Mouse (Mus musculus): ENCODE data around the gene Larp1. TPM values are rescaled to one million over a fixed set of nuclear protein-coding genes. Genes with fewer than 3 reads are reported as not detected.
"Not testable (repeated sequence)": the region's sequence is repeated elsewhere in the genome, so short reads cannot be mapped to it uniquely, and the experiment has no call there.

Larp1 gene
- polyA plus RNA-seq, 1 experiment from 2014 or later, result 17.2 TPM

DNA sequence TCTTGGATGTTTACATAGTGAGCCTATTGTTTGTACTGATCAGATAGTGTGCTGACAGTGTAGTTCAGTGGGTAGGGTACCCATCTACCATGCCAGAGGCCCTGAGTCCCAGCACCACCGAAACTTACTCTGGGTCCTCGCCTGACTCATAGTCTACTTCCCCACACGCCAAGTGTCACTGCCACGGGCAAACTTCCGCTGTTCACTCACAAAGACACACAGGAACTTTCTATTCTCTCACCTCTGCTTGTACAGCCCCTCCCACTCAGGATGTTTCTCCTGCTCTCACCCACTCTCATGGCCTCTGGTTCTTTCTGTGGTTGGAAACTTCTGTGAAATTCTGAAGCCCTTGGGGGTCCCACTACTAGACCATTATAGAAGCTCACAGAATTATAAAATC lies 87.3 kb downstream of the Larp1 start:
- no peaks in the 10 kb centered on the region for H3K36me3 ChIP-seq (replicated peaks)
- H3K27ac ChIP-seq (replicated peaks), result no peak overlapping the region
- DNase-seq (ENCODE audit: low spot score), result no peak
- H3K27me3 ChIP-seq (replicated peaks; ENCODE audit: low read depth, poor library complexity, severe bottlenecking), result peaks cover 40% of the 10 kb centered on the region
- WGBS, result 90% methylated on average over 5 of the region's 5 CpGs
- no peak overlapping the region for H3K4me3 ChIP-seq
- H3K4me1 ChIP-seq, result peaks cover 21% of the 10 kb centered on the region
- no peaks in the 10 kb centered on the region for H3K9me3 ChIP-seq

DNA sequence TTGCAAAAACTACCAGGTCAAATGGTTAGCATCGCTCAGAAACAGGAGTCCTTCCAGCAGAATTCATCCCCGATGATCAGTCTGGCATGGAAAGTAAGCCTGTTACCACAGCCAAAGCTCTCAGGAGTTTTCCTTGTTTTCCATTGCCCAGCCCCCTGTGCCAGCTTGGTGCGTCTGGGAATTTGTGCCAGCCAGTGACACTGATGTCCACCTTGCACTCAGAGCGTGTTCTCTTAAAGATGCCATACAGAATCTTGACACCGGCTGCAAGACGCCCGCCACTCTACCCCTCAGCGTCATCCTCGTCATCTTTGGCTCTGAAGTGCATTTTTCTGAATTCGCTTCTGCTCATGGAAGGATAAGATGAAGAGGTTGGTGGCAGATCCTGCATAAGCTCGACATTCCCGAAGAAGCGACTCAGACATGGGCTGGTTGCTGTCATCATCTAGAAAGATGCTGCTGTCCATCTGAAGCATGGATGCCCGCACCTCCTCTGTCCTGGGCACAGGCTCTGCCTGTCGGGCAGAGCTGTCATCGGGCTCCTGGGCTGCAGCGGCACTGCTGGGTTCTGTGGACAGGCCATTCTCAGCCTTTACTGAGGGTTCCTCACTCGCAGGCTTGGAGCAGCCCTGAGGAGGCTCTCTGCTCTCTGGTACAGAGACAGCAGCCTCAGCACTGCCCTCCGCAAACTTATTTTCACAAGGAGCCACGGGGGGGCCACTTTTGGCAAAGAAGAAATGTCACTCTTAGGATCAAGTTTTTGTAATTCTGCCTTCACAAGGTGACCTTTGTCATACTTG lies 88.2 kb downstream of the Larp1 start:
- H3K4me1 ChIP-seq, result peaks cover 21% of the 10 kb centered on the region
- no peak overlapping the region for H3K27ac ChIP-seq (replicated peaks)
- 53% methylated on average over 20 of the region's 20 CpGs for WGBS
- peak overlapping the region; percentile 58 for H3K4me3 ChIP-seq
- H3K27me3 ChIP-seq (replicated peaks; ENCODE audit: low read depth, poor library complexity, severe bottlenecking), result peaks cover 40% of the 10 kb centered on the region
- DNase-seq (ENCODE audit: low spot score), result no peak
- H3K9me3 ChIP-seq, result no peaks in the 10 kb centered on the region
- no peaks in the 10 kb centered on the region for H3K36me3 ChIP-seq (replicated peaks)

DNA sequence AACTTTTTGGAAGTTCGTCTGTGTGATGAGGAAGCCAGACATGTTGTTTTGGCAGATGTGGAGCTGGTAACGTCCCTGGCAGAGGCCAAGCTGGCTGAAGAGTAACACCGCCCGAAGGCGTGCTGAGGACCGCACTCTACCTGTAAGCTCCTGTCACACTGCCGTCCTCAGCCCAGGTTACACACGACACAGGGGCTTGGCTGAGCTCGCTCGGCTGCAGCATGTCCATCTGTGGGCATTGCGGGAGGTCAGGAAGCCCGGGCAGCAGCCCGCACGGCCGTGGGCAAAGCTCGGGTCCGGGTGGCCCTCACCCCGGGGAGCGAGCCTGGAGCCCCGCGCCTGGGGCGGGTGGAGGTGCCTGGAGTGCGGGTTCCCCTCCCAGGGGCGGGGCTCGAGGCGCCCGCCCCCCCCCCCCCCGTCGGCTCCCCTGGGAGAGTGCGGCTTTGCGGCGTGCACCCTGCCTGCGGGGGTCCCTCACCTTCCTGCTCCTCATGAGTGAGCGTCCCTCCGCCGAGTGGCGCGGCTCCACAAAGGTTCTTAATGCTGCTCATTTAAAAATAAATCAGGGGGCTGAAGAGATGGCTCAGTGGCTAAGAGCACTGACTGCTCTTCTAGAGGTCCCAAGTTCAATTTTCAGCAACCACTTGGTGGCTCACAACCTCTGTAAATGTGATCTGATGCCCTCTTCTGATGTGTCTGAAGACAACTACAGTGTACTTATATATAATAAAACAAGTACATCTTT lies 88.9 kb downstream of the Larp1 start:
- Histone ChIP-seq H3K27ac (replicated peaks) (no peak overlapping the region), H3K4me3 (peak overlapping the region; percentile 58), H3K27me3 (replicated peaks; ENCODE audit: low read depth, poor library complexity, severe bottlenecking) (peaks cover 40% of the 10 kb centered on the region), H3K9me3 (no peaks in the 10 kb centered on the region), H3K4me1 (peaks cover 20% of the 10 kb centered on the region), H3K36me3 (replicated peaks) (no peaks in the 10 kb centered on the region)
- DNase-seq (ENCODE audit: low spot score), result peak; percentile 33
- WGBS, result 1% methylated on average over 34 of the region's 38 CpGs

DNA sequence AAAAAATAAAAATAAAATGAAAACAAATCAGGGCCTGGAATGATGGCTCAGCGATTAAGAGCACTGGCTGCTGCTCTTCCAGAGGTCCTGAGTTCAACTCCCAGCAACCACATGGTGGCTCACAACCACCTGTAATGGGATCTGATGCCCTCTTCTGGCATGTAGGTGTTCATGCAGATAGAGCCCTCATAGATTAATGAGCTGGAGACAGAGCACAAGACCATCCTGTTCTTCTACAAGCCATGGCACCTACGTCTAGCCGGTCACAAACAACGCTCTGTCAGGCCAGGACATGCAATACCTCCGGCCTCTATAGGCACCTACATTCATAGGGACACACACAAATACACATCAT lies 89.5 kb downstream of the Larp1 start:
- H3K36me3 ChIP-seq (replicated peaks); H3K27ac ChIP-seq (replicated peaks); DNase-seq (ENCODE audit: low spot score); H3K9me3 ChIP-seq; H3K4me3 ChIP-seq: not testable (repeated sequence)
- WGBS, result 63% methylated on average over 5 of the region's 5 CpGs
- H3K27me3 ChIP-seq (replicated peaks; ENCODE audit: low read depth, poor library complexity, severe bottlenecking), result peaks cover 40% of the 10 kb centered on the region
- peaks cover 20% of the 10 kb centered on the region for H3K4me1 ChIP-seq

DNA sequence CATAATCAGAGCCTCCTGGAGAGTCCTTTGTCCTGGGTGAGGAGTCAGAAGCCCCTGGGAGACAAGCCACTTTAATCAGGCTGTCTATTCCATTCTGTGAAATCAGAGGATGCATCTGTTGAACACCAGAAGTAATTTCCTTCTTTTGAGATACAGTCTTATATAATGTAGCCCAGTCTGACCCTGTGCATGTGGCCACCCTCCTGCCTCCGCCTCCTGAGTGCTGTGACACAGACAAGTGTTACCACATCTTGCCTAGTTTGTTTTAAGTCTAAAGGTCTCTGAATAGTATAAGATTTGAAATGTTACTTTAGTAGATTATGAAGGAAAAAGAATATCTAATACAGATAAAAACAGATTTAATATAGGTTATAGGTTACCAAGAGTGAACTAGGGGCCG lies 91.1 kb downstream of the Larp1 start:
- no peaks in the 10 kb centered on the region for H3K9me3 ChIP-seq
- no peak overlapping the region for H3K4me3 ChIP-seq
- no peak overlapping the region for H3K27ac ChIP-seq (replicated peaks)
- no peaks in the 10 kb centered on the region for H3K36me3 ChIP-seq (replicated peaks)
- WGBS, result 88% methylated on average over 2 of the region's 2 CpGs
- no peak for DNase-seq (ENCODE audit: low spot score)
- H3K4me1 ChIP-seq, result peaks cover 27% of the 10 kb centered on the region
- H3K27me3 ChIP-seq (replicated peaks; ENCODE audit: low read depth, poor library complexity, severe bottlenecking), result peaks cover 40% of the 10 kb centered on the region

DNA sequence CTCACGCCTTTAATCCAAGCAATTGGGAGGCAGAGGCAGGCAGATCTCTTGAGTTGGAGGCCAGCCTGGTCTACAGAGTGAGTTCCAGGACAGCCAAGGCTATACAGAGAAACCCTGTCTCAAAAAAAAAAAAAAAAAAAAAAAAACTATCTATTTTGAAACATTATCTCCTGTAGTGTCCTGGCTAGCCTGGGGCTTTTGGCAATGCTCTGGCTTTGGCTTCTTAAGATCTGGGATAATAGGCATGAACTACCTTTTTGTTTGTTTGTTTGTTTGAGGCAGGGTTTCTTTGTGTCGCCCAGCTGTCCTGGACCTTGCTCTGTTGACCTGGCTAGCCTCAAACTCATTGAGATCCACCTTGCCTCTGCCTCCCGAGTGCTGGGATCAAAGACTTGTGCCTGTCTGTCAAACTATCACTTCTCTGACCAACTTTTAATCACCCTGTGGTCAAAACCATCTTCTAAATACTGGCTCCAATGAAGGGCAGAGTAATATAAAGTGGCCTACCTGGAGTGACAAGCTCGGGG lies 92.4 kb downstream of the Larp1 start:
- no peaks in the 10 kb centered on the region for H3K36me3 ChIP-seq (replicated peaks)
- H3K27ac ChIP-seq (replicated peaks), result no peak overlapping the region
- 79% methylated on average over 4 of the region's 4 CpGs for WGBS
- DNase-seq (ENCODE audit: low spot score), result no peak
- H3K4me1 ChIP-seq, result peaks cover 32% of the 10 kb centered on the region
- no peak overlapping the region for H3K4me3 ChIP-seq
- peaks cover 31% of the 10 kb centered on the region for H3K27me3 ChIP-seq (replicated peaks; ENCODE audit: low read depth, poor library complexity, severe bottlenecking)
- H3K9me3 ChIP-seq, result no peaks in the 10 kb centered on the region

DNA sequence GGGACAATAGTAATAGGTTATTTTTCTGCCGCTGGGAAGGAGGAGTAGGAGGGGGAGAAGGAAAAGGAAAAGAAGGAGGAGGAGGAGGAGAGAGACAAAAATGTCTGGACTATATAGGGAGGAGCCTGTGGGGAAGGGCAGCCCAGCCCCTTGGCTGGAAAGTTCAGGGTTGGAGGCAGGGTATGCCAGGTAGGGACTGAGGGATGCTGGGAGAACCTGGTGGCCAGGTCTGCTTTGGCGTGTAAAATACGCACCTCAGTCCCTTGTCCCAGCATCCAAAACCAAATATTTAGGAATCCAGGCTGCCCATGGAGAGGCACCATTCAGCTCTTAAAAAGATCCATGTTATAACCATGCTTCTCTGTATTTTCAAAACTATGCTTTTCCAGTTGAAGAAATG lies 93.3 kb downstream of the Larp1 start:
- H3K27ac ChIP-seq (replicated peaks), result no peak overlapping the region

DNA sequence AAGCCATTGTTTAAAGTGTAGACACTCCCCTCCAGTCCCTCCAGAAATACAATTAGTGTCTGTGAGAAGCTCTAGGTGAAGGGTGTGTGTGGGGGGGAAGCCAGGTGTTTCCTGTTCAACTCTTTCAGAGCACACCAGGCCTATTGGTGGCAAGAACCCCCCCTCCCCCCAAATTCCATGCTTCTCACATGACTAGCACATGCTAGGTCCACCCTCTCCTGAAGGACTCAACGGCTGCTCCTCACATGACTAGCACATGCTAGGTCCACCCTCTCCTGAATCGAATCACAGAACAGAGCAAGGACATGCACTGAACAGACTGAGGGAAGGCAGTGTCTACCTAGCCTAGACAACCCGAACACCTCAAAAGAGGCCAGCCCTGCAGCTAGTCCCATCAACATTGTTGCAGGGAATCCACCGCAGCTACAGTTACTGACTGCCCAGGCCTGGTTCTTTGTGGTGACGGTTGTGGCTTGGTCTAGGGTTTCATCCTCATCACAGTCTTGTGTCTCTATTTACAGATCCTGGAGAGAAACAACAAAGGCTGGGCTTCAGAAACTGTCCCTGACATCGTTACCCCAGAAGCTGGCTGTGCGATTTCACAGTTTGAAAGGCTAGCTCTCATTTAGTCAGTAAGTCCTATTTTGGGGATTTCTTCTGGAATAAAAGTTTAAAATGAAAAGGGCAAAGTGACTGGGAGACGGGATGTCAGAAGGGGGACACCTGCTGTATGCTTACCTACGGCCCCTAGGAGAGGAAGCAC lies 93.9 kb downstream of the Larp1 start:
- H3K4me1 ChIP-seq, result peaks cover 28% of the 10 kb centered on the region
- peaks cover 16% of the 10 kb centered on the region for H3K27me3 ChIP-seq (replicated peaks; ENCODE audit: low read depth, poor library complexity, severe bottlenecking)
- H3K9me3 ChIP-seq, result no peaks in the 10 kb centered on the region
- H3K36me3 ChIP-seq (replicated peaks), result peaks cover under 1% of the 10 kb centered on the region; the same call in 1 of the 2 replicates
- DNase-seq (ENCODE audit: low spot score), result no peak
- H3K27ac ChIP-seq (replicated peaks), result peak overlapping the region; percentile 97
- H3K4me3 ChIP-seq, result peak overlapping the region; percentile 98
- 86% methylated on average over 9 of the region's 9 CpGs for WGBS

More for the DNA sequence above, 93.3 kb downstream of the Larp1 start:
- 84% methylated on average over 3 of the region's 3 CpGs for WGBS
- Histone ChIP-seq H3K27me3 (replicated peaks; ENCODE audit: low read depth, poor library complexity, severe bottlenecking) (peaks cover 22% of the 10 kb centered on the region), H3K4me1 (peaks cover 32% of the 10 kb centered on the region), H3K36me3 (replicated peaks) (no peaks in the 10 kb centered on the region), H3K9me3 (no peaks in the 10 kb centered on the region), H3K4me3 (no peak overlapping the region)
- DNase-seq (ENCODE audit: low spot score), result no peak

DNA sequence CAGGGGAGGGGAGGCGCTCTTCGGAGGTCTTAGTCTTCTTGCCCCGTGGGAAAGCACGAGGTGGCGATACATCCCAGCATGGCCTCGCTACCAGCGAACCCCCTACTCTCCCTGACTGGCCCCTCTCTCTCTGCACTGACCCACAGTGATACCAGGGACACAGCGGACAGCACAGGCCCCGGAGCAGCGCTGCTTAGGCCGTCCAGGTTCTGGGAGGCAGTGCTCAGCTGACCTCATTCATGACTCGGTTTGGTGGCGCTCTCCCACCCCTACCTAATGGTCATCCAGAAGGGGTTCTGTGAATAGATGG lies 94.4 kb downstream of the Larp1 start:
- 49% methylated on average over 13 of the region's 13 CpGs for WGBS
- peak overlapping the region; percentile 98 for H3K4me3 ChIP-seq
- H3K4me1 ChIP-seq, result peaks cover 25% of the 10 kb centered on the region
- no peaks in the 10 kb centered on the region for H3K9me3 ChIP-seq
- no peak for DNase-seq (ENCODE audit: low spot score)
- peaks cover 10% of the 10 kb centered on the region for H3K27me3 ChIP-seq (replicated peaks; ENCODE audit: low read depth, poor library complexity, severe bottlenecking)
- H3K27ac ChIP-seq (replicated peaks), result peak overlapping the region; percentile 97
- H3K36me3 ChIP-seq (replicated peaks), result peaks cover 6% of the 10 kb centered on the region; the same call in 1 of the 2 replicates

DNA sequence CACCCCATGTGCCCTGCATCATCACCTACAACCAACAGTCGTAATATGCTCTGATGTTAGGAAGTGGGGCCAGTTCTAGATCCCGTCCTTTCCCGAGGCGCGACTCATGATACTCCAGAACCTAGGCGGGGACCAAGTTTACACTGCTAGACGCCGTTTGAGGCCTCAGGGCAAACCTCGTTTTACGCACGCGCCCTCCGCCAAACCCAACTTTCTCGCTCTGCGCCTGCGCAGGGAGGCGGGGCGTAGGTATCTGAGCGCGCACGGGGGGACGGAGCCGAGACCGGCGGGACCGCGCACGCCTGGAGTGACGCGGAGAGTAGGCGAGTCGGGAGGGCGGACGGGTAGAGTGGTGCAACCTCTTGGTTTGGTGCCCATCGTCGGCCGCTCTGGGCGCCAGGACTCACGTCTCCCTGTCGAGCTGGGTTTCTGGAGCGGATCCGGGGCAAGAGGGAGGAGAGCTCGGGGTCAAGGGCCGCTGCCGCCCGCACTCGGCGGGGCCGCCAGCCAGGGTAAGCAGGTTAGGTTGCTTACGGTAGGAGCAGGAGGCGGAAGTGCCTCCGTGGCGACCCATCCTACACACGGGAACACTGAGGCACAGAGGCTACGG lies 94.9 kb downstream of the Larp1 start, which contains the start of gene Cnot8:
TSS of gene Cnot8 (plus strand) at position 457 of the 610 bp plus-strand sequence.
- peaks cover 5% of the 10 kb centered on the region for H3K27me3 ChIP-seq (replicated peaks; ENCODE audit: low read depth, poor library complexity, severe bottlenecking)
- no peaks in the 10 kb centered on the region for H3K9me3 ChIP-seq
- H3K36me3 ChIP-seq (replicated peaks), result peaks cover 8% of the 10 kb centered on the region; the same call in 1 of the 2 replicates
- under 1% methylated on average over 55 of the region's 55 CpGs for WGBS
- peak; percentile 99 for DNase-seq (ENCODE audit: low spot score)
- H3K4me1 ChIP-seq, result peaks cover 25% of the 10 kb centered on the region
- peak within 1 kb of the TSS; percentile 97 for H3K27ac ChIP-seq (replicated peaks)
- peak within 1 kb of the TSS; percentile 98 for H3K4me3 ChIP-seq

DNA sequence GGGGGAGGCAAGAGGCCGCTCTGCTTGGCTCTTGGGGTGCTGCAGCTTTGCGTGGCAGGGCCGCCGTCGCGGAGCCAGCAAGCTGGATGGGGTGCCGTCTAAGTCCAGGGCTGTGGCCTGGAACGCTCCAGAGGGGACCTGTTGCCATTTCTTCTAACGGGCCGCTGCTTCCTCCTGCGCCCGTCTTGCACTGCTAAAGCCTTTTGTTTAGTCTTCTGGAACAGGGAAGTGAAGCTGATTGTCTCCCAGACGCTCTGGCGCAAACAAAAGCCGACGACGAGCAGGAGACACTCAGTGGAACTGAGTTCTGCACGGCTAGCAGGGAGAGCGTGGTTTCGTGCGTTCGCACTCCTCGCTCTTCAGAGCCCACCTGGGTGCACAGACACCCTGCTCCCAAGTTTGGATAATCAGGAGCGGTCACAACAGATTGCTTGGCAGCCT lies 95.5 kb downstream of the Larp1 start:
- WGBS, result under 1% methylated on average over 24 of the region's 24 CpGs
- Histone ChIP-seq H3K27me3 (replicated peaks; ENCODE audit: low read depth, poor library complexity, severe bottlenecking) (no peaks in the 10 kb centered on the region), H3K36me3 (replicated peaks) (peaks cover 12% of the 10 kb centered on the region), H3K9me3 (no peaks in the 10 kb centered on the region), H3K4me3 (peak overlapping the region; percentile 98), H3K4me1 (peaks cover 25% of the 10 kb centered on the region), H3K27ac (replicated peaks) (peak overlapping the region; percentile 97)
- DNase-seq (ENCODE audit: low spot score), result no peak

DNA sequence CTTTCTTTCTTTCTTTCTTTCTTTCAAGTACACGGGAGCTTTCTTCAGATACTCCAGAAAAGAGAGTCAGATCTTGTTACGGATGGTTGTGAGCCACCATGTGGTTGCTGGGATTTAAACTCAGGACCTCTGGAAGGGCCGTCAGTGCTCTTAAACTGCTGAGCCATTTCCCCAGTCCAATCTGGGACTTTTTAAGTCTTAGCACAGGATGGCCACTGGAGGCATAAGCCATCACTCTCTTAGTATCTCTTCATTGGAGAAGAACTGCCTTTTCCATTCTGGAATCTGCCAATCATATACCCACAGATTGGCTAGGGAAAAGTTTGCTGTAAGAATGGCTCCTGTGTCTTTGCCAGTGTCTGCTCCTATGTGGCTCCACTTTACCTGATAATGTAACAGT lies 98.1 kb downstream of the Larp1 start:
- Histone ChIP-seq H3K27me3 (replicated peaks; ENCODE audit: low read depth, poor library complexity, severe bottlenecking) (no peaks in the 10 kb centered on the region), H3K4me3 (no peak overlapping the region), H3K27ac (replicated peaks) (no peak overlapping the region), H3K4me1 (peaks cover 25% of the 10 kb centered on the region), H3K9me3 (no peaks in the 10 kb centered on the region), H3K36me3 (replicated peaks) (peaks cover 38% of the 10 kb centered on the region)
- no peak for DNase-seq (ENCODE audit: low spot score)
- WGBS, result 56% methylated on average over 3 of the region's 3 CpGs

Data from embryonic facial prominence, embryonic 10.5 days (tissue).